Mouse (Mus musculus) forebrain, embryonic 12.5 days (tissue): ENCODE results near the gene Olfr642. TPM values are rescaled to one million over a fixed set of nuclear protein-coding genes. Genes with fewer than 3 reads are reported as not detected.

Source experiments
- ATAC-seq: fragments of 200-750 bp; cut with Nextera tagmentation; 2 replicates; pipeline ENCODE4 v1.8.0; 2017; ENCODE audit warnings: moderate TSS enrichment; ENCODE audit not compliant: low FRiP score
- H3K27ac ChIP-seq: fragments of 300-500 bp; sonication (generic); 2 replicates; pipeline ENCODE4 v1.5.1; 2016; ENCODE audit warnings: mild to moderate bottlenecking
- H3K27me3 ChIP-seq: fragments of 300-500 bp; sonication (generic); 2 replicates; pipeline ENCODE4 v1.6.1; 2016; ENCODE audit warnings: mild to moderate bottlenecking
- H3K36me3 ChIP-seq: fragments of 300-500 bp; sonication (generic); replicated peaks from 2 replicates; pipeline ENCODE4 v1.6.1; 2016; ENCODE audit warnings: mild to moderate bottlenecking
- H3K4me1 ChIP-seq: fragments of 300-500 bp; sonication (generic); 2 replicates; pipeline ENCODE4 v1.6.1; 2016
- H3K4me2 ChIP-seq: fragments of 300-500 bp; sonication (generic); 2 replicates; pipeline ENCODE4 v1.6.1; 2016; ENCODE audit warnings: mild to moderate bottlenecking, moderate library complexity
- H3K4me3 ChIP-seq: fragments of 300-500 bp; sonication (generic); replicated peaks from 2 replicates; pipeline ENCODE4 v1.5.1; 2016; ENCODE audit warnings: mild to moderate bottlenecking
- H3K9ac ChIP-seq: fragments of 300-500 bp; sonication (generic); 2 replicates; pipeline ENCODE4 v1.6.1; 2016; ENCODE audit warnings: mild to moderate bottlenecking
- H3K9me3 ChIP-seq: fragments of 300-500 bp; sonication (generic); 2 replicates; pipeline ENCODE4 v1.6.1; 2016
- WGBS: fragments of 180-500 bp; shearing (Covaris S2); methylation state at CpG from one replicate; pipeline ENCODE4 v1.1.7; 2016; 5-methylcytosine and 5-hydroxymethylcytosine counted together
- polyA plus RNA-seq: library from polyadenylated mRNA; unstranded; fragments of >200 nt; fragmentation: Nextera tagmentation; extraction: Ambion mirVana; gene quantifications from 2 replicates; pipeline ENCODE4 v1.2.1, GENCODE M21; 2016

Olfr642 gene
- polyA plus RNA-seq: not detected in 2 replicates

DNA sequence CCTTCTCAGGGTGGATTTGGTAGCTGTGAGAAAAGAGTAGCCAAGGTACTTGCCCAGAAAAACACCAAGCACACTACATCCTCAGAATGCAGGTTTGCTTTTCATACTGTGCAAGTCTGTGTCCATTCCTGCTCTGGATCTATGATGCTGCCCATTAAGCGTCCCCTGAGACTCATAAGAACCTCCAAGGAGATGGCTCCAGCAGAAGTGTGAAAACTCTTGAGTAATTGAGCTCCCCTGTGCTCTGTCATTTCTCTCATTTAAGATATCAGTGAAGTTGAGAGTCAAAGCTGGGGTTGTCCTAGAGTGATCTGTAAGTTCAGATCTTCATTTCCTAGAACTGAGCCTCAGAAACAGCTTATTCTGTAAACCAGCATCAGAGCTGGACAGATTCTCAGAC is at the start of gene Olfr642:
Gene Olfr642 (minus strand): TSS at position 101 of the 400 bp plus-strand sequence.
- no peak for ATAC-seq
- 76% methylated on average over 1 of the region's 1 CpGs for WGBS
- no peaks in the 10 kb centered on the region for H3K36me3 ChIP-seq

DNA sequence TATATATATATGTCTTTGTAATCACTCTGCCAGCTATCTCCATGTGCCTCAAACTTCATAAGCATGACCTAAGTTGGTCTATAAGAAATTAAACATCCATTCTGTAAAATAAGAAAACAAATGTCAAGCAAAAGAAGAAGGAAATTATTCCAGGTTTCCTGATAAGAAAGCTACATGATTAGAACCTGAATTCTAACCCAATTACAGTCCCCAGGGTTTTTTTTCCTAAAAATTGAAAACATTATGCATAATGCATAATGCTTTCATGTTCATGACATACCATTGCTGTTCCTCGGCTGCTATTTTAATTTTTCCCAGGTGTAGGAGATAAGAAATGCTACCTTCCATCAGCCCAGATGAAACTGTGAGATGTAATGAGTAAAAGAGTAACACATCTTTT is 32.9 kb upstream of the Olfr642 start, which contains the start of gene Olfr645:
Gene Olfr645 (minus strand): TSS at position 101 of the 400 bp plus-strand sequence.
- no peaks in the 10 kb centered on the region for H3K36me3 ChIP-seq
- no peak within 1 kb of the TSS for H3K4me2 ChIP-seq
- H3K27ac ChIP-seq: no peak within 1 kb of the TSS
- H3K9ac ChIP-seq: no peak within 1 kb of the TSS
- no peaks in the 10 kb centered on the region for H3K9me3 ChIP-seq
- H3K4me3 ChIP-seq: no peak within 1 kb of the TSS
- H3K27me3 ChIP-seq: no peaks in the 10 kb centered on the region
- ATAC-seq: no peak
- 83% methylated on average over 1 of the region's 1 CpGs for WGBS
- no peaks in the 10 kb centered on the region for H3K4me1 ChIP-seq

More for the DNA sequence above, at the start of gene Olfr642:
- Histone ChIP-seq H3K4me3 (no peak within 1 kb of the TSS), H3K9ac (no peak within 1 kb of the TSS), H3K9me3 (no peaks in the 10 kb centered on the region), H3K4me2 (no peak within 1 kb of the TSS), H3K27ac (no peak within 1 kb of the TSS), H3K27me3 (no peaks in the 10 kb centered on the region), H3K4me1 (no peaks in the 10 kb centered on the region)

DNA sequence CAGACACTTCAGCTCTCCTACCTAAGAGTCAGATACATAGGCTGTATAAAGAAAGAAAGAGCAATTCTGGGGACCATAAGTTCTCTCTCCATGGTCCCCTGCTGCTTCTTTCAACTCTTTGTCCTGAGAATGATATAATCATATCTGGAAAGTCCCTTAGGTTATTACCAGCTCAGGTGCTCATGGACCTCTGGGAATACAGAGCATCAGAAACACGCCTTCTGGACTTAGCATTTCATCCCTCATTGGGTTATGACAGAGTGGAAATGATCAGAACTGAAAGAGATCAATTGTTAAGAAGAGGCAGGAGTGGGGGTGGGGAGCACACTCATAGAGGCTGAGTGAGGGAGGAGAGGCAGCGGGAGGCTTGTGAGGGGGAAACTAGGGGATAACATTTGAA is 19.3 kb upstream of the Olfr642 start, which contains the start of gene Olfr644:
Gene Olfr644 (minus strand): TSS at position 101 of the 400 bp plus-strand sequence.
- 82% methylated on average over 2 of the region's 2 CpGs for WGBS
- Histone ChIP-seq H3K27ac (no peak within 1 kb of the TSS), H3K36me3 (no peaks in the 10 kb centered on the region), H3K4me3 (no peak within 1 kb of the TSS), H3K4me2 (no peak within 1 kb of the TSS), H3K4me1 (no peaks in the 10 kb centered on the region), H3K9me3 (0 out of 2 replicates have a peak, but pooled peaks cover 4% of the 10 kb centered on the region), H3K9ac (no peak within 1 kb of the TSS), H3K27me3 (no peaks in the 10 kb centered on the region)
- ATAC-seq: no peak

DNA sequence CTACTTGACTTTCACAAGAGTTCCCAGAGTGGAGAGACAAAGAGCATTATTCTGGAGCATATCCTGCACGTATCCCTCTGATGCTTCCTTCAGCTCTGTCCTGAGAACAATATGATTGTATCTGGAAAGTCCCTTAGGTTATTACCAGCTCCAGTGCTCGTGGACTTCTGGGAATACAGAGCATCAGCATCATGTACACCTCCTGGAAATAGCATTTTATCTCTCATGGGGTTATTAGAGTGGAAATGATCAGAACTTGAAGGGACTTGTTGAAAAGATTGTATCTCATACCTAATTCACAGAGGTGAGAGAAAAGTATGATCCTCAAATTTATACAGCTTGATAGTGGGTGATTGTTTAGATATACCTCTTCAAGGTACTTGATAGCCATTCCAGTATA is 8.9 kb upstream of the Olfr642 start, which contains the start of gene 4930516K23Rik:
Gene 4930516K23Rik (minus strand): TSS at position 101 of the 400 bp plus-strand sequence.
- H3K4me2 ChIP-seq: no peak within 1 kb of the TSS

DNA sequence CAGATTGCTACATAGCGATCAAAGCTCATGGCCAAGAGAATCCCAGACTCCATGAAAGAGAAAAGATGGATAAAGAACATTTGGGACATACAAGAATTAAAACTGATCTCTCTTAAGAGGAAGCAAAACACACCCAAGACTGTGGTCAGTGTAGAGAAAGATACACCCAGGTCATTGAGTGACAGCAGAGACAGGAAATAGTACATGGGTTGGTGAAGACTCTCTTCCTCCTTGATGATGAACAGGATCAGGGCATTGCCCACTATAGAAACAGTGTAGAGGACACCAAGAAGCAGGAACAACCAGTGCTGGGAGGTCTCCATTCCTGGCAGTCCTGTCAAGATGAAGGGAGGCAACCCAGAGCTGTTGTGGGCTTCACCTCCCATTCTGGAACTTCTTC is 6.7 kb upstream of the Olfr642 start:
- Histone ChIP-seq H3K36me3 (no peaks in the 10 kb centered on the region), H3K4me2 (no peak overlapping the region), H3K27ac (no peak overlapping the region), H3K9ac (no peak overlapping the region), H3K4me3 (no peak overlapping the region), H3K27me3 (no peaks in the 10 kb centered on the region), H3K9me3 (no peaks in the 10 kb centered on the region), H3K4me1 (no peaks in the 10 kb centered on the region)
- ATAC-seq: no peak
- 87% methylated on average over 1 of the region's 1 CpGs for WGBS

More for the DNA sequence above, 8.9 kb upstream of the Olfr642 start, which contains the start of gene 4930516K23Rik:
- Histone ChIP-seq H3K27me3 (no peaks in the 10 kb centered on the region), H3K27ac (no peak within 1 kb of the TSS), H3K9ac (no peak within 1 kb of the TSS), H3K36me3 (no peaks in the 10 kb centered on the region), H3K4me1 (no peaks in the 10 kb centered on the region), H3K9me3 (no peaks in the 10 kb centered on the region), H3K4me3 (no peak within 1 kb of the TSS)
- no peak for ATAC-seq
- 67% methylated on average over 2 of the region's 2 CpGs for WGBS

DNA sequence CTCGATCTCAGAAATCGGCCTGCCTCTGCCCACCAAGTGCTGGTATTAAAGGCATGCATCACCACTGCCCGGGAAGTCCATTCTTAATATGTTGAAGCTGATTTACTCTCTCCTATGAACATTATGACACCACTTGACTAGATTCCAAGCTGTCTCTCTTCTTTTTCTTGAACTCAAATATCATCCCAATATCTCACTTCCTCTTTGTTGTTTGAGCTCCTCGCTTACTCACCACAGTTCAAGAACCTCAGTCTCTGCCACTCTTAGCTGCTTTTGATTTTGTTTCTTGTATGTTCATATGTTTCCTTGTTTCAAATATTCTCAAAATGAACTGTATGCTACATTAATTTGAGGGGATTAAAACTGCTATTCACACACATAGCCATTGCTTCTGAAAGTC is 1.7 kb downstream of the Olfr642 start:
- H3K4me3 ChIP-seq: no peak overlapping the region
- 94% methylated on average over 4 of the region's 4 CpGs for WGBS
- H3K36me3 ChIP-seq: no peaks in the 10 kb centered on the region
- H3K27me3 ChIP-seq: no peaks in the 10 kb centered on the region
- no peak for ATAC-seq
- H3K27ac ChIP-seq: no peak overlapping the region
- H3K4me1 ChIP-seq: no peaks in the 10 kb centered on the region
- no peaks in the 10 kb centered on the region for H3K9me3 ChIP-seq
- no peak overlapping the region for H3K4me2 ChIP-seq
- H3K9ac ChIP-seq: no peak overlapping the region

DNA sequence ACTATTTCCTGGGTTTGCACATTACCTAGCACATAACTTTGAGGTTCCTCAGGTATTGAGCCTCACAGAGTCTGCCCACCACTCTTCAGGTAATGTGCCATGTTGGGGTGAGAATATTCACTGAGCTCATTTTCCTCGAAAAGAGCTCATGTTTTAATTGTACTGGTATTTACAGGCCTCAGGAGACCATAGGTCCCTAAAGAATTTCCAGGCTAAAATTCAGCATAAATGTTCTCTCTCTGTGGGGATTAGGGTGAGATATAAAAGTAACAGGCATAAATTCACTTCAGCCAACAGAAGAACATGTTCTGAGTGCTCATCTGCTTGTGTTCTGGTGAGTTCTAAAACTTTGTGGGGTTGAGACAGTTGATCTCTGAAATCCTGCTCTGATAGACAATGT is 17.3 kb downstream of the Olfr642 start, which contains the start of gene Olfr641:
Gene Olfr641 (plus strand): TSS at position 301 of the 400 bp plus-strand sequence.
- ATAC-seq: no peak
- no peaks in the 10 kb centered on the region for H3K4me1 ChIP-seq
- H3K36me3 ChIP-seq: no peaks in the 10 kb centered on the region
- H3K4me3 ChIP-seq: no peak within 1 kb of the TSS
- WGBS: 87% methylated on average over 1 of the region's 1 CpGs
- no peaks in the 10 kb centered on the region for H3K9me3 ChIP-seq
- no peaks in the 10 kb centered on the region for H3K27me3 ChIP-seq
- H3K4me2 ChIP-seq: no peak within 1 kb of the TSS
- no peak within 1 kb of the TSS for H3K9ac ChIP-seq
- no peak within 1 kb of the TSS for H3K27ac ChIP-seq

DNA sequence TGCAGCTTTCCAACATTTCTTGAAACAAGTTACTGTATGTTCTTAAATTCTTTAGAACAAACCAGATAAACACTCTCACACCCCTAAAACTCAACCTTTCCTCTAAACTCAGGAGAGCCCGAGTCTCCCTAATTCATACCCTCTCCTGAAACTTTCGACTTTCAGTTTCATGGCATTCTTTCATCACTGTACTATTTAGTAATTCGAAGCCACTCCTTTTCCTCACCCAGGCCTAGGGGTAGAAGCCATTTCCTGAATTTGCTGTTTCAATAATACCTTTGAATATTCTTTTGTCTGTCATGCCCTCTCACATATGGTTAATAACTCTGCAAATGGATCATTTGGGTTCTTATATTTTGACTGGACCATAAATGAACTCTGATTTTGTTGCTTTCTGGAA is 25.5 kb downstream of the Olfr642 start:
- Histone ChIP-seq H3K27me3 (no peaks in the 10 kb centered on the region), H3K27ac (no peak overlapping the region), H3K4me1 (no peaks in the 10 kb centered on the region), H3K9me3 (no peaks in the 10 kb centered on the region), H3K36me3 (no peaks in the 10 kb centered on the region), H3K4me2 (no peak overlapping the region), H3K4me3 (no peak overlapping the region), H3K9ac (no peak overlapping the region)
- ATAC-seq: no peak
- WGBS: 76% methylated on average over 3 of the region's 3 CpGs

DNA sequence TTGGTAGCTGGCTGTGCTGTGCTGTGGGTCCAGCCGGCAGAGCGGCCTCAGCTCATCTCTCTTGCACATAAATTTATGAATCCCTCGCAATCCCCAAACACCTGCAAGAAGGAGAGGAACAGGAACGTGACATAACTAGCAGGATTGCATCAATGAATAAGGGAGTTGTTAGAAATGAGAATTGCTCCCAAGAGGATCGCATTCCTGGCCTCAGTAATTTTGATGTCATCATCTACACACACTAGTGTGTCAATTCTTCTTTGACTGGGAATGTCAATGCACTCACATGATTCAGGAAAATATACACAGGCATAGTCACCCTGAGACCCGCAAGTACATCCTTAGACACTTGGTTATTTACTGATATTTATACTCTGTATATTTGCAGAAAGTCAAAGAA is 27.0 kb downstream of the Olfr642 start, which contains the start of gene Olfr640:
Gene Olfr640 (minus strand): TSS at position 101 of the 400 bp plus-strand sequence.
- ATAC-seq: no peak
- H3K27me3 ChIP-seq: no peaks in the 10 kb centered on the region
- WGBS: 88% methylated on average over 6 of the region's 6 CpGs
- H3K4me2 ChIP-seq: no peak within 1 kb of the TSS
- no peak within 1 kb of the TSS for H3K9ac ChIP-seq
- H3K4me3 ChIP-seq: no peak within 1 kb of the TSS
- no peaks in the 10 kb centered on the region for H3K4me1 ChIP-seq
- no peaks in the 10 kb centered on the region for H3K9me3 ChIP-seq
- no peaks in the 10 kb centered on the region for H3K36me3 ChIP-seq
- no peak within 1 kb of the TSS for H3K27ac ChIP-seq

DNA sequence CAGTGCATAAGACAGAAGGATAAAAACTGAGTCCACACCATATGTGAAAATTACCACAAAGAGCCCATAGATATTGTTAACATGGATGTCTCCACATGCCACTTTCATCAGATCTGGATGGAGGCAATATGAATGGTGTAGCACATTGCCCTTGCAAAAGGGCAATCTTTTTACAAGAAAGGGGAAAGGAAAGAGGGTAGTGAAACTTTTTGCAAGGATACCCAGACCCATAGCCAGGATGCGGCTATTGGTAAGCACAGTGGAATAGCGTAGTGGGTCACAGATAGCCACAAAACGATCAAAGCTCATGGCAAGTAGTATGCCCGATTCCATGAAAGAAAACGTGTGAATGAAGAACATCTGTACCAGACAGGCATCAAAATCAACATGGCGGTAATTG is 30.8 kb downstream of the Olfr642 start:
- no peak for ATAC-seq
- H3K27ac ChIP-seq: no peak overlapping the region
- H3K9ac ChIP-seq: no peak overlapping the region
- H3K4me2 ChIP-seq: no peak overlapping the region
- H3K4me3 ChIP-seq: no peak overlapping the region
- no peaks in the 10 kb centered on the region for H3K36me3 ChIP-seq
- H3K9me3 ChIP-seq: no peaks in the 10 kb centered on the region
- WGBS: 88% methylated on average over 6 of the region's 6 CpGs
- no peaks in the 10 kb centered on the region for H3K27me3 ChIP-seq
- H3K4me1 ChIP-seq: no peaks in the 10 kb centered on the region

DNA sequence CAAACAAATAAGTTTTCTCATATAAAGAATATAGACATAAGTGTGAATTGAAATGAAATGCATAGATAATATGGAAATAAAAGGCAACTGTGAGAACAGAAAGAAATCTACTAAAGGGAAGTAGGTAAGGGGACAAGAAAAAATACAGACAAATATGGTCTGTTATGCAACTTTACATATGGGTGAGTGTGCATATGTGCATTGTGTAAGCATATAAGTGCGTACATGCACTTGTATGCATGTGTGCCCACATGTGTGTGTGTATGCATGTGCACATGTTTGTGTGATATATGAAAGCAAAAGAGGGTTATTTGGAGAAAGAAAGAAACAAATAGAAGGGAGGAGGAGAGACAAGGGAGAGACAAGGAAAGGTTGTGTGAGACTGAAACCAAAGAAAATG is 33.5 kb downstream of the Olfr642 start:
- H3K9me3 ChIP-seq: no peaks in the 10 kb centered on the region
- WGBS: 95% methylated on average over 1 of the region's 1 CpGs
- H3K9ac ChIP-seq: no peak overlapping the region
- no peaks in the 10 kb centered on the region for H3K4me1 ChIP-seq
- H3K27ac ChIP-seq: no peak overlapping the region
- H3K36me3 ChIP-seq: no peaks in the 10 kb centered on the region
- H3K4me3 ChIP-seq: no peak overlapping the region
- no peaks in the 10 kb centered on the region for H3K27me3 ChIP-seq
- no peak for ATAC-seq
- H3K4me2 ChIP-seq: no peak overlapping the region

DNA sequence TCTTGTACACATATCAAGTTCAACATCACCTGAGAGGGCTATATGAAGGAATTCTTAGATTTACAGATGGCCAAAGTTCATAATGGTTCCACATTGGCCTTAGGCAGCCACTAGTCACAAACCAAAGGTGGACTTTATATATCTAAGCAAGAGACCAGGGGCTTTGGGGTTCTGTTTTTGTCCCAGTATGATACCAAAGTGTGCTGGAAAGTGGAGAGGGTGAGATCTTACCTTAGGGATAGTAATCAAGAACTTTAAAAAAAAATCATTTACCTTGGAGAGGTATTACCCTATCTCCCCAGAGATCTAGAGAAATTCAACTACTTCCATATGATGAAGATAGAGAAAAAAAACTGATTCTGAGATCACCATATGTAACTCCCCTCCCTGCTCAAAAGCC is 35.3 kb downstream of the Olfr642 start, which contains the start of gene Olfr639:
Gene Olfr639 (minus strand): TSS at position 101 of the 400 bp plus-strand sequence.
- Histone ChIP-seq H3K4me2 (no peak within 1 kb of the TSS), H3K36me3 (no peaks in the 10 kb centered on the region), H3K4me3 (no peak within 1 kb of the TSS), H3K9ac (no peak within 1 kb of the TSS), H3K9me3 (no peaks in the 10 kb centered on the region), H3K27me3 (no peaks in the 10 kb centered on the region), H3K27ac (no peak within 1 kb of the TSS), H3K4me1 (no peaks in the 10 kb centered on the region)
- no peak for ATAC-seq

DNA sequence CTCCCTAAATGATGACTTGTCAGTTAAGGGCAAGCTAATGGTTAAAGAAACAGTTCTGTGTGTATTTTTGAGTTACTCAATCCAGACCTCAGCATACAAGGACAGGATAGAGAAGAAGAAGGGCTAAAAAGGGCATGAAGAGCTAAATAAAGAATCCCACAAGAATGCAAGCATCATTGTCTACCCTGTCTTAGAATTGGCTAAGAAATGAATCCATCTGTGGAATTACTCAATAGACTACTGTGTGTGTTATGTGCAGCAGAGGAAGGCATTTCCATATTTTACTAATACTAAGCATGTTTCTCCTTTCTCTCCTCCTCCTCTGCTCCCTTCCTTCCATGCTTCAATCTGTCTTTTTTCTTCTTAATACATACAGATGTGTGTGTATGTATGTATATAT is 53.3 kb downstream of the Olfr642 start:
- Histone ChIP-seq H3K4me2 (no peak overlapping the region), H3K27ac (no peak overlapping the region), H3K4me1 (no peaks in the 10 kb centered on the region), H3K36me3 (no peaks in the 10 kb centered on the region), H3K27me3 (no peaks in the 10 kb centered on the region), H3K4me3 (no peak overlapping the region), H3K9me3 (no peaks in the 10 kb centered on the region), H3K9ac (no peak overlapping the region)
- no peak for ATAC-seq
